Mouse (Mus musculus) midbrain, embryonic 14.5 days (tissue): ENCODE measurements at regions not wholly inside any gene's neighbourhood (a gene's known extent, or its start where the extent isn't known, plus 50 kb on each side); places are given as distances from the start of the nearest gene placed in this dataset.

Experiments used
- ATAC-seq: fragments of 200-750 bp; cut with Nextera tagmentation; 2 replicates; pipeline ENCODE4 v1.8.0; 2017; ENCODE audit warnings: moderate number of reproducible peaks, moderate library complexity; ENCODE audit not compliant: low FRiP score, low TSS enrichment
- DNase-seq: peaks from one replicate; pipeline ENCODE4 v3.0.0-alpha.2; 2015
- H3K27ac ChIP-seq: fragments of 300-500 bp; sonication (generic); replicated peaks from 2 replicates; pipeline ENCODE4 v1.5.1; 2014; ENCODE audit warnings: mild to moderate bottlenecking, low read depth, low read length, moderate library complexity
- H3K27me3 ChIP-seq: fragments of 300-500 bp; sonication (generic); 2 replicates; pipeline ENCODE4 v1.6.1; 2014; ENCODE audit warnings: low read length, control low read depth, mixed read lengths; ENCODE audit not compliant: control insufficient read depth, insufficient read depth
- H3K36me3 ChIP-seq: fragments of 300-500 bp; sonication (generic); 2 replicates; pipeline ENCODE4 v1.6.1; 2014; ENCODE audit warnings: low read length, control low read depth; ENCODE audit not compliant: control insufficient read depth, insufficient read depth
- H3K4me1 ChIP-seq: fragments of 300-500 bp; sonication (generic); 2 replicates; pipeline ENCODE4 v1.6.1; 2014; ENCODE audit warnings: mild to moderate bottlenecking, antibody characterized with exemption, low read length, control low read depth; ENCODE audit not compliant: control insufficient read depth, insufficient read depth
- H3K4me2 ChIP-seq: fragments of 300-500 bp; sonication (generic); 2 replicates; pipeline ENCODE4 v1.6.1; 2014; ENCODE audit warnings: mild to moderate bottlenecking, low read length, moderate library complexity
- H3K4me3 ChIP-seq: fragments of 300-500 bp; sonication (generic); replicated peaks from 2 replicates; pipeline ENCODE4 v1.5.1; 2014; ENCODE audit warnings: low read depth, low read length
- H3K9ac ChIP-seq: fragments of 300-500 bp; sonication (generic); replicated peaks from 2 replicates; pipeline ENCODE4 v1.6.1; 2014; ENCODE audit warnings: mild to moderate bottlenecking, low read length, moderate library complexity
- H3K9me3 ChIP-seq: fragments of 300-500 bp; sonication (generic); 2 replicates; pipeline ENCODE4 v1.6.1; 2016; ENCODE audit warnings: low read length, control low read depth, mixed read lengths; ENCODE audit not compliant: control insufficient read depth
- WGBS: fragments of 180-500 bp; shearing (Covaris S2); extraction: QIAGEN DNeasy Blood & Tissue Kit; methylation state at CpG from one replicate; pipeline ENCODE4 v1.1.7; 2014; 5-methylcytosine and 5-hydroxymethylcytosine counted together

DNA sequence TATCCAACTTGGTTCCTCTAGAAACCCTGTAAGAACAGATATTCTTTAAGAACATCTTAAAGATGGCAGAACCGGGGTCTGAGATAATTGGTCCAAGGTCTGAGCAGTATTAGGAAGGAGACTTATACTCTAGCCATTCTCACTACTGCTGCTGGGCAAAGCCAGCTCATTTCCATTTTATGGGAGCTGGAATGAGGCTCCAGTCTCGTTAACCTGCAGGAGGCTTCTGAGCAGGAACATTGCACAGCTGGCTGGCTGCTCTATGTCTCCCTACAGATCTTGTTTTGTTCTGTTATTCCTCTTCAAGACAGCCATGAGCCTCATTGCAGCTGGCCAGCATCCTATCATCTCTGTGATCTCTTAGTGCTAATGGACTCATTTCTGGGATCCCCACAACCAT is 136.3 kb upstream of the Mylip start:
- ATAC-seq, result no peak
- WGBS, result 60% methylated on average over 2 of the region's 2 CpGs
- DNase-seq, result no peak
- no peaks in the 10 kb centered on the region for H3K36me3 ChIP-seq
- H3K9ac ChIP-seq, result no peak overlapping the region
- peaks cover 6% of the 10 kb centered on the region; the same call in 1 of the 2 replicates for H3K4me1 ChIP-seq
- H3K4me3 ChIP-seq, result no peak overlapping the region
- H3K4me2 ChIP-seq, result no peak overlapping the region
- H3K27ac ChIP-seq, result no peak overlapping the region
- H3K27me3 ChIP-seq, result no peaks in the 10 kb centered on the region
- no peaks in the 10 kb centered on the region for H3K9me3 ChIP-seq

GRCm38 (mm10) chr13:45255277-45255676 is 134.3 kb upstream of the Mylip start:
- 79% methylated on average over 6 of the region's 6 CpGs for WGBS
- no peak for DNase-seq

DNA sequence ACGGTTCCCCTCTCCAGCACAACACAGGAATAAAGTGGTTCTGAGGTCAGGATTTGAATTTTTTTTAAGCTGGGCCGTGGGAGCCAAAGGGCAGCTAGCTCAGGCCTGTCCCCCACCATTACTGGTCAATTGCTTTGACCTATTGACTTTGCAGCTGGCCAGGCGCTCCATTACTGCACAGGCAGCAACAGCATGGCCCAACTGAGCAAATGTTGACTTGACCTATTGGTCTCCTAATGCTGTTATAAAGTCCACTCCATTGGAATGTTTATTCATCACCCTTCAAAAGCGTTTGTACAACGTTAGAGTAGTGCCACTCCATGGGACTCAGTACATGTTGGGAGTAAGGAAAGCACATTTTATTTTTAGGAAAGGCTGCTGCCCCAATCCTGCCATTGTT is 127.5 kb upstream of the Mylip start:
- no peak for ATAC-seq
- Histone ChIP-seq H3K27ac (no peak overlapping the region), H3K9me3 (no peaks in the 10 kb centered on the region), H3K36me3 (no peaks in the 10 kb centered on the region), H3K9ac (no peak overlapping the region), H3K4me2 (no peak overlapping the region), H3K4me1 (no peaks in the 10 kb centered on the region), H3K4me3 (no peak overlapping the region), H3K27me3 (no peaks in the 10 kb centered on the region)
- WGBS, result 67% methylated on average over 5 of the region's 5 CpGs
- no peak for DNase-seq

More at GRCm38 (mm10) chr13:45255277-45255676, 134.3 kb upstream of the Mylip start:
- Histone ChIP-seq H3K9me3 (no peaks in the 10 kb centered on the region), H3K36me3 (no peaks in the 10 kb centered on the region), H3K4me2 (no peak overlapping the region), H3K9ac (no peak overlapping the region), H3K4me3 (no peak overlapping the region), H3K27ac (no peak overlapping the region), H3K27me3 (no peaks in the 10 kb centered on the region), H3K4me1 (peaks cover under 1% of the 10 kb centered on the region; the same call in 1 of the 2 replicates)
- ATAC-seq, result no peak

- DNase-seq (no peak), ATAC-seq (no peak)
- H3K27ac ChIP-seq, result no peak overlapping the region
- H3K36me3 ChIP-seq, result no peaks in the 10 kb centered on the region
- H3K9me3 ChIP-seq, result no peaks in the 10 kb centered on the region
- H3K4me2 ChIP-seq, result no peak overlapping the region
- WGBS, result 89% methylated on average over 6 of the region's 6 CpGs
- no peaks in the 10 kb centered on the region for H3K27me3 ChIP-seq
- no peaks in the 10 kb centered on the region for H3K4me1 ChIP-seq
- no peak overlapping the region for H3K9ac ChIP-seq
- H3K4me3 ChIP-seq, result no peak overlapping the region
Measured at GRCm38 (mm10) chr13:45266287-45267064, 123.1 kb upstream of the Mylip start.

- Histone ChIP-seq H3K4me1 (no peaks in the 10 kb centered on the region), H3K4me3 (no peak overlapping the region), H3K9ac (no peak overlapping the region), H3K4me2 (no peak overlapping the region), H3K27me3 (no peaks in the 10 kb centered on the region), H3K27ac (no peak overlapping the region), H3K36me3 (no peaks in the 10 kb centered on the region), H3K9me3 (no peaks in the 10 kb centered on the region)
- DNase-seq, result no peak
- no peak for ATAC-seq
- WGBS, result 74% methylated on average over 5 of the region's 5 CpGs
Measured at GRCm38 (mm10) chr13:45267446-45267845, 122.1 kb upstream of the Mylip start.

- Histone ChIP-seq H3K4me2 (no peak overlapping the region), H3K9me3 (no peaks in the 10 kb centered on the region), H3K4me1 (no peaks in the 10 kb centered on the region), H3K36me3 (no peaks in the 10 kb centered on the region), H3K9ac (no peak overlapping the region), H3K27me3 (no peaks in the 10 kb centered on the region), H3K4me3 (no peak overlapping the region), H3K27ac (no peak overlapping the region)
- ATAC-seq (no peak), DNase-seq (peak; percentile 22)
- WGBS, result 52% methylated on average over 4 of the region's 4 CpGs
Measured at GRCm38 (mm10) chr13:45267906-45268305, 121.6 kb upstream of the Mylip start.

DNA sequence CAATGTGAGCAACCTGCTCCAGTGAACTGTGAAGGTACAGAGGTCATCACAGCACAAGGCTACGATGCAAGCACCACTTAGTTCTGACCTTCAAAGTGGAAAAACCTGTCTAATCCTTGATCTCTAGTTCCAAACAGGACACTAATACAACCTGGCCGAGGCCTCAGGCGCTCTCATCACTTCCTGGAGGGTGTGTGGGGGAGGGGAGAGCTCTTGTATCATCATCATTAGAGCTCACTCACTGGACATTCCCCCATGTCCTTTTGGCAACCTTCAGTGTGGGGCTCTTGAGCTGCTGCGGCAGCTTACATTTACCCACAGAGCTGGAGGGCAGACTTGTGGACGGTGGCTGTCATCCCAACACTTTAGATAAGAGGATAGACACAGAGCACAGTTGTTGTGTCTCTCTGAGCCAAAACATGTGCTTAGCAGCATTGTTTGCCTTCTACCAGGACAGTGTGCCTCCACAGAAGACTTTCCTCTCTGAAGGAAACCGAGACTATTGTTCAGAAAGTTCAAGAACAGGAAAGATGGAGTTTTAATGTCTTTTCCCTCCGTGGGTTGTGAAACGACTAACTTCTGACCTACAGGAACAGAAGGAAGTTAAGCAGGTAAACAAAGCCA is 115.2 kb upstream of the Mylip start:
- 79% methylated on average over 8 of the region's 8 CpGs for WGBS
- DNase-seq, result no peak
- H3K27me3 ChIP-seq, result no peaks in the 10 kb centered on the region
- H3K4me1 ChIP-seq, result no peaks in the 10 kb centered on the region
- no peaks in the 10 kb centered on the region for H3K36me3 ChIP-seq
- no peak overlapping the region for H3K9ac ChIP-seq
- no peak overlapping the region for H3K27ac ChIP-seq
- no peaks in the 10 kb centered on the region for H3K9me3 ChIP-seq
- no peak overlapping the region for H3K4me3 ChIP-seq
- H3K4me2 ChIP-seq, result no peak overlapping the region
- ATAC-seq, result no peak

- 60% methylated on average over 5 of the region's 5 CpGs for WGBS
- no peaks in the 10 kb centered on the region for H3K9me3 ChIP-seq
- H3K4me1 ChIP-seq, result no peaks in the 10 kb centered on the region
- H3K9ac ChIP-seq, result no peak overlapping the region
- no peak for ATAC-seq
- H3K36me3 ChIP-seq, result no peaks in the 10 kb centered on the region
- no peaks in the 10 kb centered on the region for H3K27me3 ChIP-seq
- H3K4me3 ChIP-seq, result no peak overlapping the region
- H3K4me2 ChIP-seq, result no peak overlapping the region
- DNase-seq, result no peak
- no peak overlapping the region for H3K27ac ChIP-seq
Measured at GRCm38 (mm10) chr13:45275391-45275790, 114.2 kb upstream of the Mylip start.

GRCm38 (mm10) chr13:45277842-45278416 is 111.6 kb upstream of the Mylip start:
- ATAC-seq, result no peak
- no peaks in the 10 kb centered on the region for H3K9me3 ChIP-seq
- H3K9ac ChIP-seq, result no peak overlapping the region

More at GRCm38 (mm10) chr13:45277842-45278416, 111.6 kb upstream of the Mylip start:
- Histone ChIP-seq H3K4me2 (no peak overlapping the region), H3K27ac (no peak overlapping the region), H3K4me3 (no peak overlapping the region), H3K27me3 (no peaks in the 10 kb centered on the region), H3K4me1 (no peaks in the 10 kb centered on the region), H3K36me3 (no peaks in the 10 kb centered on the region)
- no peak for DNase-seq
- WGBS, result 82% methylated on average over 7 of the region's 7 CpGs
